Mouse (Mus musculus): ENCODE data around the gene Mrpl44. TPM values are rescaled to one million over a fixed set of nuclear protein-coding genes. Genes with fewer than 3 reads are reported as not detected.

Gene Mrpl44
- total and polyA plus RNA-seq, 2 experiments from 2014 or later = 33.3 to 46.5 TPM

DNA sequence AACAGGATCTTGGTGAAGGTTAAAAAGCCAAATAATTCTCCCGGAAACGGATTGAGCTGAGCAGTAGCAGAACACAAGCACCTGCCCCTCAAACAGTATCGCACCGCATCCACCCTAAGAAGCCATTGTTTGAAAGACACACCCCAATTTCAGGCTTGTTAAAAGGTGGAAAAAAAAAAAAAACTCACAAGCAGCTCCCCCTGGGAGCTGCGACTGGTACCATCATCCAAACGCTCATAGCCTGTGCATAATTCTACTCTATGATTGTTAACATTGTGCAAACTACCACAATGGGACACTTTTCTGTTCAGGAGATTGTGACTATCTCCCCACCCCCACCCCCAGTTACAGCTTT is 13.9 kb upstream of the Mrpl44 start:
- H3K27ac ChIP-seq (ENCODE audit: low read depth, low read length) = no peak overlapping the region
- peaks cover 24% of the 10 kb centered on the region for H3K4me1 ChIP-seq (ENCODE audit: insufficient read depth)
- peak overlapping the region; percentile 87 for H3K4me3 ChIP-seq (ENCODE audit: low read depth, low read length)
- H3K9ac ChIP-seq = peak overlapping the region; percentile 85
- H3K4me2 ChIP-seq (ENCODE audit: low read depth) = peak overlapping the region; percentile 92
- no peak for DNase-seq
- no peaks in the 10 kb centered on the region for H3K36me3 ChIP-seq (ENCODE audit: insufficient read depth)
- no peak for TF ChIP-seq CTCF (IDR thresholded peaks at IDR 0.05; ENCODE audit: low read depth)
- H3K9me3 ChIP-seq (ENCODE audit: low read length) = no peaks in the 10 kb centered on the region
- H3K27me3 ChIP-seq (ENCODE audit: insufficient read depth, low read length) = no peaks in the 10 kb centered on the region
- under 1% methylated on average over 6 of the region's 6 CpGs for WGBS
- peak; percentile 64 for ATAC-seq

DNA sequence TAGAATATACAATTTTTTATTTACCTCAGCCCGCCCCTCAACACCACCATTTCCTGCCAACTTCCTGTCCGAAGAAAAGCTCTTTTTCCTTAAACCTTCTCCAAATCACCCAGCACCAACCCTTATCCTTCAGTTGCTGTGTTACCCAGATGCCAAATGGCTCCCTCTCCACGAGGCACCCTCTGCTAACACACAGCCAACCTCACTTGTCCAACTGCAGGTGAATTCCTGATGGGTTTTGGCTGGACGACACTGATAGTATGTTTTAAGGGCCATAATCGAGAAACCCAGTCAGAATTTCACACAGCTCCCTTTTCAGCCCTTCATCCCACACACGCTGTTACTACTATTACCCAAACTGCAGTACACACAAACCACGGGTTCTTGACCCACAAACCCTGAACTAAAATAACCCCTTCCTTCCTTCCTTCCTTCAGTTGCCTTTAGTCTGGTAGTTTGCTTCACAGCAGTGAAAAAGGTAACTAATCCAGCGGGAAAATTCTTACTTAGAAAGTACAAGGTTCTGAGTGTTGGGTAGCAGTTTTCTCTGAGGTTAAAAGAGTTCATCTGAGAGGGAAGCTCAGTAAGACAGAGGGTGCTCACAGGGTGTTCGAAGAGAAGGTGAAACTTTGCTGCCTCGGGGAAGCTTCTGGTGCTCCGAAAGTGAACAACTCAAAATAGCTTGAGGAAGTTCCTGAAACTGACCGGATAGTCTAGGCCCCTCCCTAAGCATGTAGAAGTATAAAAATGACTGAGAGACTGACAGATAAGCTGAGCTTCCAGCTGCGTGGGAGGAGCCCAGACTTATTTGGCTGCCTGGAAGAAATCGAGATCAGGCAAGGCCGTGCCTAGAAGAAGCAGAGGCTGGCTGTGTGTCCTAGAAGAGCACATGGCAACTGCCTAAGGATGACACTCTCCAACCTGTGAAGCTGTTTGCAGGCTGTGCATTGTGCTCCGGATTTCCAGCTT is 13.3 kb upstream of the Mrpl44 start:
- ATAC-seq (no peak), DNase-seq (no peak)
- H3K27ac ChIP-seq (ENCODE audit: low read depth, low read length) = no peak overlapping the region

DNA sequence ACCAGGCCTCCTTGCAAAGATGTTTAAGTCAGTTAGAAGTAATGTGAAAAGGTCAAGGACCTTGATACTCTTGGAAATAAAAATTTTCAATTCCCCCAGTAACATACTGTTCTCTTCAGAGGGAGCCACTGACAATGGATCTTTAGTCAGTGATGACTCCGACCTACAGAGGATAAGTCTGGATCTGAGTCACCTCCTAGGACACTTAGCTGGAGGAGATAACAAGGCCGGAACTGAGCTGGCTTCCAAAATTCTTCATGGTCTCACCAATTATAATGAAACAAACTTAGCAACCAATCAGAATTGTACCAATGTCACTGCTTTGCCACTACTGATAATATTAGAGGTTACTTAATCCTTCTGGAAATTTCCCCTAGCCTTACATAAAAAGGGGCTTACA is 11.8 kb upstream of the Mrpl44 start:
- WGBS = 91% methylated on average over 2 of the region's 2 CpGs
- Histone ChIP-seq H3K27ac (ENCODE audit: low read depth, low read length) (no peak overlapping the region), H3K9ac (no peak overlapping the region), H3K4me3 (ENCODE audit: low read depth, low read length) (no peak overlapping the region), H3K4me1 (ENCODE audit: insufficient read depth) (peaks cover 21% of the 10 kb centered on the region), H3K9me3 (ENCODE audit: low read length) (no peaks in the 10 kb centered on the region), H3K4me2 (ENCODE audit: low read depth) (no peak overlapping the region), H3K27me3 (ENCODE audit: insufficient read depth, low read length) (no peaks in the 10 kb centered on the region), H3K36me3 (ENCODE audit: insufficient read depth) (no peaks in the 10 kb centered on the region)
- DNase-seq (no peak), ATAC-seq (no peak)
- no peak for TF ChIP-seq CTCF (IDR thresholded peaks at IDR 0.05; ENCODE audit: low read depth)

More for the DNA sequence above, 13.3 kb upstream of the Mrpl44 start:
- H3K4me2 ChIP-seq (ENCODE audit: low read depth) = peak overlapping the region; percentile 92
- 59% methylated on average over 16 of the region's 16 CpGs for WGBS
- H3K36me3 ChIP-seq (ENCODE audit: insufficient read depth) = no peaks in the 10 kb centered on the region
- peak overlapping the region; percentile 87 for H3K4me3 ChIP-seq (ENCODE audit: low read depth, low read length)
- no peaks in the 10 kb centered on the region for H3K9me3 ChIP-seq (ENCODE audit: low read length)
- H3K4me1 ChIP-seq (ENCODE audit: insufficient read depth) = peaks cover 24% of the 10 kb centered on the region
- peak overlapping the region; percentile 85 for H3K9ac ChIP-seq
- H3K27me3 ChIP-seq (ENCODE audit: insufficient read depth, low read length) = no peaks in the 10 kb centered on the region
- no peak for TF ChIP-seq CTCF (IDR thresholded peaks at IDR 0.05; ENCODE audit: low read depth)

DNA sequence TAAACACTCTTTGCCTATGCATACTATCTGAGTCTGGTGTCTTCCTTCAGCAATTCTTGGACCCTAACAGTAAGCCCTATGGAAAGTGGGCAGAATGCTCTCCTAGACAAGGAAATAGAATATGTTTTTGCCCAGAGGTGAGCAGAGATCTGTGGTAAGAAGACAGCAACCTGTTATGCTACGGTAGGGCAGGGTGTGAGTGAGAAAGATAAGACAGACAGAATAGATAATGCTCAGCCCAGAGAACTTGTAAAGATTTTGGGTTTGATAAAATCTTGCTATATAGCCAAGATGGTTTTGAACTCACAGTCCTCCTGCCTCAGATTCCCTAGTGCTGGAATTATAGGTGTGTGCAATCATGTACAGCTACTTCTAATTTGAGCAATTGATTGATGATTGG is 11.3 kb upstream of the Mrpl44 start:
- ATAC-seq (no peak), DNase-seq (no peak)
- WGBS = 93% methylated on average over 1 of the region's 1 CpGs
- Histone ChIP-seq H3K4me3 (ENCODE audit: low read depth, low read length) (no peak overlapping the region), H3K9ac (no peak overlapping the region), H3K27ac (ENCODE audit: low read depth, low read length) (no peak overlapping the region), H3K27me3 (ENCODE audit: insufficient read depth, low read length) (no peaks in the 10 kb centered on the region), H3K4me2 (ENCODE audit: low read depth) (no peak overlapping the region), H3K36me3 (ENCODE audit: insufficient read depth) (no peaks in the 10 kb centered on the region), H3K9me3 (ENCODE audit: low read length) (no peaks in the 10 kb centered on the region), H3K4me1 (ENCODE audit: insufficient read depth) (peaks cover 18% of the 10 kb centered on the region)
- TF ChIP-seq CTCF (IDR thresholded peaks at IDR 0.05; ENCODE audit: low read depth) = no peak

DNA sequence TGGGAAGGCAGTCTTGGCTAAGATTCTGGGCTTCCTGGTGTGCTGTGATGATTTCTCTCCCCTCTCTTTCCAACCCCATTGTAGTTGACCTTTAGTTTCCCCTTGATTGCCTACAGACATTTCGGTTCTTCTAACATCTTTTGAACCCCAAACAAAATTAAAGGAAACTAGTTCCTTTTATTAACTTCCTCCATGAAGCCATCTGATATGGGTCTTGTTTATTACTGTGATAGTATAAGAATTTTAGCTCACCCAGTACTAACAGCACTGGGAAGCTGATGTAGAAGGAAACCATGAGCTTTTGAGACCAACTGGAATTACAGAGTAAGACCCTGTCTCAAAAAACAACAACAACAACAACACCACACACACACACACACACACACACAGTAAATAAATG is 7.6 kb upstream of the Mrpl44 start:
- no peak overlapping the region for H3K9ac ChIP-seq
- ATAC-seq = no peak
- H3K27me3 ChIP-seq (ENCODE audit: insufficient read depth, low read length) = no peaks in the 10 kb centered on the region
- no peak overlapping the region for H3K4me3 ChIP-seq (ENCODE audit: low read depth, low read length)
- no peak overlapping the region for H3K4me2 ChIP-seq (ENCODE audit: low read depth)
- H3K27ac ChIP-seq (ENCODE audit: low read depth, low read length) = no peak overlapping the region
- no peak for TF ChIP-seq CTCF (IDR thresholded peaks at IDR 0.05; ENCODE audit: low read depth)
- 58% methylated on average over 1 of the region's 1 CpGs for WGBS
- H3K4me1 ChIP-seq (ENCODE audit: insufficient read depth) = no peaks in the 10 kb centered on the region
- DNase-seq = no peak
- H3K9me3 ChIP-seq (ENCODE audit: low read length) = no peaks in the 10 kb centered on the region
- H3K36me3 ChIP-seq (ENCODE audit: insufficient read depth) = no peaks in the 10 kb centered on the region

DNA sequence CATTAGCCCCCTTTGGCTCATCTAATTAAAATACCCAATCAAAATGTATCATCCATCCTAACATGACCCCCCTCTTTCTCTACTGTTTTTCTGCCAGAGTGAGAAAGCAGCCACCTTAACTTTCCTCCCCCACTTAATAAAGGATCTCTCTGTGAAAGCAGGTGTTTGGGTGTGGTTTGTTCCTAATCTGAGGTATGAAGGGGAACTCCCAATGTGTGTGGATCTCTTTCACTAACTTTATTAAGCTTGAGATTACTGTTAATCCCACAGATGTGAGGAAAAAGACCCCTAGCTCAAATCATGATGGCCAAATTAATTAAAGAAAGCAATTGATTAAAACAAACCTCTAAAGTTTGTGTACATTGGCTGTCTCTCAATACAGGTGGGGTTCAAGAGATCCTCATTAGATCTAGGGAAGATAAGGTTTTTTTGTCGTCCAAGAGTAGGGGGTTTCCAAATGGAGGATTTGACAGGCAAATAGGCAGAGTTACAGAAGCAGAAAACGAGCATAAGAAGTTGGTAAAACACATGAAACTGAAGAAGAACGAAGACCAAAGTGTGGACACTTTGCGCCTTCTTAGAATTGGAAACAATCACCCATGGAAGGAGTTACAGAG is 1.5 kb upstream of the Mrpl44 start:
- Histone ChIP-seq H3K27ac (ENCODE audit: low read depth, low read length) (no peak overlapping the region), H3K27me3 (ENCODE audit: insufficient read depth, low read length) (no peaks in the 10 kb centered on the region), H3K4me3 (ENCODE audit: low read depth, low read length) (no peak overlapping the region), H3K36me3 (ENCODE audit: insufficient read depth) (peaks cover 8% of the 10 kb centered on the region), H3K9me3 (ENCODE audit: low read length) (no peaks in the 10 kb centered on the region), H3K9ac (no peak overlapping the region), H3K4me2 (ENCODE audit: low read depth) (no peak overlapping the region), H3K4me1 (ENCODE audit: insufficient read depth) (0 out of 2 replicates have a peak, but pooled peaks cover 5% of the 10 kb centered on the region)
- WGBS = 81% methylated on average over 4 of the region's 4 CpGs
- ATAC-seq (no peak), DNase-seq (no peak)
- no peak for TF ChIP-seq CTCF (IDR thresholded peaks at IDR 0.05; ENCODE audit: low read depth)

DNA sequence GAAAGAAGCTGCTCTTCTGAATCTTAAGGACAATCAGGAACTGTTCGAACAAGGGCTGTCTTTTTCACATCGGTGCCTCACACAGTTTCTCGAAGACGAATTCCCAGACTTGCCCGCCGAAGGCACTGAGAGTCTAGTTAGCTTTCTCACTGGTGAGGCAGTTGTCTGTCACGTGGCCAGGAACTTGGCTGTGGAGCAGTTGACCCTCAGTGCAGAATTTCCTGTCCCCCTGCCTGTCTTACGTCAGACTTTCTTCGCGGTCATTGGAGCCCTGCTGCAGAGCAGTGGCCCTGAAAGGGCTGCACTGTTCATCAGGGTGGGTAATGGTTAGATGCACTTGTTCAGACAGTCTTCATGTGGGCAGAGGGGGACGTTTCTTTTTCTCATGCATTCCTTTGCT is 2.2 kb downstream of the Mrpl44 start:
- 86% methylated on average over 11 of the region's 11 CpGs for WGBS
- Histone ChIP-seq H3K36me3 (ENCODE audit: insufficient read depth) (peaks cover 34% of the 10 kb centered on the region), H3K9me3 (ENCODE audit: low read length) (no peaks in the 10 kb centered on the region), H3K4me2 (ENCODE audit: low read depth) (no peak overlapping the region), H3K27me3 (ENCODE audit: insufficient read depth, low read length) (no peaks in the 10 kb centered on the region), H3K4me1 (ENCODE audit: insufficient read depth) (0 out of 2 replicates have a peak, but pooled peaks cover 5% of the 10 kb centered on the region), H3K9ac (no peak overlapping the region), H3K27ac (ENCODE audit: low read depth, low read length) (no peak overlapping the region), H3K4me3 (ENCODE audit: low read depth, low read length) (no peak overlapping the region)
- no peak for TF ChIP-seq CTCF (IDR thresholded peaks at IDR 0.05; ENCODE audit: low read depth)
- ATAC-seq (no peak), DNase-seq (no peak)

Measured in forebrain, postnatal 0 days (tissue).